Mouse (Mus musculus) small intestine, adult 2 months (tissue): Measurements from ENCODE around the gene Edem2. TPM values are rescaled to one million over a fixed set of nuclear protein-coding genes. Genes with fewer than 3 reads are reported as not detected.
"Not testable (repeated sequence)": the region's sequence is repeated elsewhere in the genome, so short reads cannot be mapped to it uniquely, and the experiment has no call there.

Source experiments
- H3K27ac ChIP-seq: fragments of 200-500 bp; 2 replicates; pipeline ENCODE4 v1.5.1; 2012; ENCODE audit warnings: low read depth, low read length, control low read depth, inconsistent platforms; ENCODE audit not compliant: insufficient read depth
- H3K27me3 ChIP-seq: fragments of 200-500 bp; 2 replicates; pipeline ENCODE4 v1.6.1; 2012; ENCODE audit warnings: mild to moderate bottlenecking, moderate library complexity, low read length, inconsistent platforms; ENCODE audit not compliant: control insufficient read depth, insufficient read depth
- H3K36me3 ChIP-seq: fragments of 200-500 bp; 2 replicates; pipeline ENCODE4 v1.6.1; 2012; ENCODE audit warnings: mild to moderate bottlenecking, low read length, control low read depth, inconsistent platforms; ENCODE audit not compliant: control insufficient read depth, insufficient read depth
- H3K4me1 ChIP-seq: fragments of 200-500 bp; 2 replicates; pipeline ENCODE4 v1.6.1; 2012; ENCODE audit warnings: low read length, inconsistent platforms, mixed read lengths; ENCODE audit not compliant: control insufficient read depth, insufficient read depth, insufficient read length
- H3K4me3 ChIP-seq: fragments of 200-500 bp; 2 replicates; pipeline ENCODE4 v1.5.1; 2012; ENCODE audit warnings: low read depth, mild to moderate bottlenecking, control low read depth, inconsistent platforms, low read length, moderate library complexity
- CTCF ChIP-seq: fragments of 200-500 bp; IDR thresholded peaks from 2 replicates; pipeline ENCODE4 v1.5.1; 2012; ENCODE audit warnings: low read depth, mild to moderate bottlenecking, control low read depth, inconsistent platforms, low read length, moderate library complexity, mixed read lengths; ENCODE audit not compliant: insufficient replicate concordance, insufficient read length; ENCODE audit errors: extremely low read depth
- POLR2A ChIP-seq: fragments of 200-500 bp; IDR thresholded peaks from 2 replicates; pipeline ENCODE4 v1.6.1; 2012; ENCODE audit warnings: low read depth, mild to moderate bottlenecking, control low read depth, inconsistent platforms, low read length, moderate library complexity
- WGBS: fragments of 180-500 bp; shearing (Covaris S2); methylation state at CpG from one replicate; pipeline ENCODE4 v1.1.7; 2018; 5-methylcytosine and 5-hydroxymethylcytosine counted together
- polyA plus RNA-seq: library from polyadenylated mRNA; depleted of rRNA; stranded (reverse); fragments of >200 nt; gene quantifications from 2 replicates; pipeline ENCODE4 v1.2.3, GENCODE M21; 2012

Gene Edem2
- polyA plus RNA-seq, 1 experiment: 96.4 TPM

DNA sequence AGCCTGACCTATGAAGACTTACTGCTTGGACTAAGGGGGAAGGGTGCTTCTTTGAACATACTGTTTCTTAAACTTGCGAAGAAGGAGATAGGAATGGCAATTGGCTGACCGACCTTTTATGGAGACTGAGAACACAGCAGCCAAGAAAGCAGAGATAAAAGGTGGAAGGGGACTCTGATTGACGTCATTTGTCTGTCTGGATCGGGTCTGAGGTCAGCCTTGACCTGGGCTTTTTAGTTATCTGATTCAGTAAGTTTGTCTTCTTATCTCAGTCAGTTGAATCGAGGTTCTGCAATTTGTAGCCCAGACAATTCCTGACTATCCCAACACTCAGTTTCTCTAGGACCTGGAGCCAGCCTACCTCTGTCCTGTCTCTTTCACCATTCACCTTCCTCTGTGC lies 5.2 kb downstream of the Edem2 start:
- H3K4me3 ChIP-seq: no peak overlapping the region
- WGBS: 74% methylated on average over 5 of the region's 5 CpGs
- no peaks in the 10 kb centered on the region for H3K27me3 ChIP-seq
- peaks cover 19% of the 10 kb centered on the region for H3K36me3 ChIP-seq
- TF ChIP-seq CTCF (no peak), POLR2A (no peak)
- no peak overlapping the region for H3K27ac ChIP-seq
- no peaks in the 10 kb centered on the region for H3K4me1 ChIP-seq

DNA sequence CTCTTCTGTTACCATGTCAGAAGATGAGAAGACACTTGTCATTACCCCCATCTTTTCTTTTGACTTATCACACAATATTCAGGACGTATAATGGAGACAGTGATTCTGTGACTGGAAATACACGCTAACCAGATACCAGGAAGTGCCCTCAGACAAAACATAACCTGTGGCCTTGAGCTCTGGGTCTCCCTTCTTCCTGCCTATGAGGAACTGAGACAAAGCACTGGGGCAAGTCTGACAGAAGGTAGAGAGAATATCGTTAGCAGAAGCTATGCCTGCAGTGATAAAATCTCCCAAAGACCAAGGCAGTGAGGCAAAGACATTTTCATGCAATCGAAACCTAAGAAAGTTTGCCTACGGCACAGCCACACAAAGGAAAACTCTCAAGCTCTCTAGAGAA lies 8.7 kb downstream of the Edem2 start:
- Histone ChIP-seq H3K4me3 (no peak overlapping the region), H3K27me3 (no peaks in the 10 kb centered on the region), H3K36me3 (peaks cover 32% of the 10 kb centered on the region), H3K4me1 (peaks cover 3% of the 10 kb centered on the region; the same call in 1 of the 2 replicates), H3K27ac (no peak overlapping the region)
- WGBS: 73% methylated on average over 5 of the region's 5 CpGs
- TF ChIP-seq POLR2A: no peak
- no peak for TF ChIP-seq CTCF

DNA sequence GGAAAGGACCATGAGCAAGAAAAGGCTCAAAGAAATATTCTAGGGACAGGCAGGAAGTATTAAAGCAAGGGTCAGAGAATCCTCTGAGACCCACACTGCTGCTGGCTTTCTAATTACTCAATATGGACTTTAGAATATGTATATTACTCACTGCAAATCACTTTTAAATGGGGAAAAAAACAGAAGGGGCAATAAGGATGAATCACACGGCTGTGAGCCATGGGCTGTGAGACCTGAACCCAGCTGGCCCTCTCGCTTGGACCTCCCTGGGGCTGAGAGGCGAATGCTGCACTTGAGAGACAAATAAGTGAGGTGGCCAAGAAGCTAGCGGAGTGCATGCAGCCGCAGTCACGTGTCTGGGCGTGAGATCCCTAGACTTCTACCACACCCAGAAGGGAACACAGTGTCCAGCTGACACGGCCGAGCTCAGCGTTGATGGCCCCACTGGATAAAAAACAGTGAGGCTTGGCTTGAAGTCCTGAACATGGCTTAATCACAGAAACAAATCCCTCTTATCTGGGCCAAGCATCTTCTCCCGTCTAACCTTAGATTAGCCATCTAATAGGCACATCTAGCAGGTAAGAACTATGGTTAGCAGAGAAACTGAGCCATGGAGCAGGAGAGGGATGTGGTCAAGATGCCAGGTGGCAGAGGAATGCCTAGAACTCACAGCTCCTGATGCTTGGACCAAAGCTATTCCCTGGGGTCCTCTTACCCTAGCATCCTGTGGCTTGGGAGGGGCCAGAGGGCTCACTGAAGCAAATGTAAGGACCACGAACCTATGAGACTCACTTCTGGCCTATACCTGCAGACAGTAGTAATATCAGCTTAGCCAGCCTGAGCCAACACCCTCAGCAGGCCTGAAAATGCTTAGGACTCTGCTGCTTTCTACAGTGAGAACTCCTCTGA lies 11.9 kb downstream of the Edem2 start:
- peaks cover 3% of the 10 kb centered on the region; the same call in 1 of the 2 replicates for H3K4me1 ChIP-seq
- peaks cover 52% of the 10 kb centered on the region for H3K36me3 ChIP-seq
- no peak overlapping the region for H3K4me3 ChIP-seq
- WGBS: 66% methylated on average over 12 of the region's 12 CpGs
- no peaks in the 10 kb centered on the region for H3K27me3 ChIP-seq
- TF ChIP-seq CTCF (no peak), POLR2A (no peak)
- H3K27ac ChIP-seq: no peak overlapping the region

DNA sequence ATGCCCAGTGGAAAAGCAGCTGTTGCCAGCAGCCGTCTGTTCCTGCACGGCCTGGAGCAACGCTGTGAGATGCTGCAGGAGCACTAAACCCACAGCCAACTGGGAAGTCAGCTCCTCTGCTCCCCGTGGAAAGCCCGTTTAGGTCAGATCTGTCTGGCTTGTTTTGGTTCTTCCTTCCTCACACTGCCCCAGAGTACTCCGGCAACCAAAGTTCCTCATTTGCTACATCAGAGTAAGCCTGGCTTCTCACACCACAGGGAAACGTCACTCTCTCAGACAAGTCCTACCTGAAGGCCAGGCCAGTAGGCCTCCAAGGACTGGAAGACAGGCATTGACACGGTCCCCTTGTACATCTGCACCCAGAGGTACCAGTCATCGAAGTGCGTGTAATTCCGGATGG lies 18.7 kb downstream of the Edem2 start:
- peaks cover 71% of the 10 kb centered on the region for H3K36me3 ChIP-seq
- no peaks in the 10 kb centered on the region for H3K4me1 ChIP-seq
- no peak for TF ChIP-seq CTCF
- TF ChIP-seq POLR2A: no peak
- WGBS: 88% methylated on average over 11 of the region's 11 CpGs
- H3K27me3 ChIP-seq: no peaks in the 10 kb centered on the region
- H3K27ac ChIP-seq: no peak overlapping the region
- no peak overlapping the region for H3K4me3 ChIP-seq

DNA sequence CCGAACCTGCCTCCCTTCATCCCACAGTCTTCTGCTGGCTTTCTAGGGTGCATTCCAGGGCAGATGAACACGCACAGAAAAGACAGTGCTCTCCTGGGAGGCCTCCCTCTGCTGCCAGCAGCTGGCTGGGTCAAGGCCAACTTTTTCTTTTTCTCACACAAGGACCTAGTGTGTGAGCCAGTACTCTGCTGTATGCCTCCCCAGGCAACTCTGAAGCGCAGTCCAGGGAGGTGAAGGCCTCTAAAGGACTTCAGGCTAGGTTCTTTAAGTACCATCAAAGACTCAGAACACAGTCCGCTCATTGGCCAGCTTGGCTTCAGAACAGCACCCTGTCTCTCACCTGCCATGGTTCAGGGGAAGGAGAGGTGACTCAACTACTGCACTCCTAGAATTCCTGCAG lies 22.0 kb downstream of the Edem2 start:
- H3K36me3 ChIP-seq: peaks cover 62% of the 10 kb centered on the region
- 85% methylated on average over 4 of the region's 4 CpGs for WGBS
- no peak overlapping the region for H3K27ac ChIP-seq
- H3K27me3 ChIP-seq: no peaks in the 10 kb centered on the region
- no peak overlapping the region for H3K4me3 ChIP-seq
- TF ChIP-seq CTCF (no peak), POLR2A (no peak)
- no peaks in the 10 kb centered on the region for H3K4me1 ChIP-seq

DNA sequence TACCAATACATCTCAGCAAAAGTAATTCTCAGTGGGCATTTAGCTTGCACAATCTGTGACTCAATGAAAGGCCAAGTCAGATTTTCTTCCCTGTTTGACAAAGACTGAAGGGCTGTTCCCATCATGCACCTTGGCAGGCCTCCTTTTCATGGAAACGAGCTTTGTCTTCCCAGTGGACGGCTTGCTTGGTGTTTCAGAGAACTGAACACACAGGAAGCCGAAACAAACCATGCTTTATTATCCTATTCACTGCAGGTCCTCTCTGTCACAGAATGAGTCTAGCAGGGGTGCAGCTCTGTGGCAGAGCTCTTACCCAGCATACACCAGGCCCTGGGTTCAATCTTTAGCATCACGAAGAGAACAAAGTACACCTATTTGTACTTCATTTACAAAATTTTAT lies 25.6 kb downstream of the Edem2 start:
- H3K27ac ChIP-seq: no peak overlapping the region
- H3K36me3 ChIP-seq: peaks cover 44% of the 10 kb centered on the region
- 75% methylated on average over 4 of the region's 4 CpGs for WGBS
- TF ChIP-seq CTCF (no peak), POLR2A (no peak)
- H3K27me3 ChIP-seq: no peaks in the 10 kb centered on the region
- H3K4me3 ChIP-seq: no peak overlapping the region
- no peaks in the 10 kb centered on the region for H3K4me1 ChIP-seq

DNA sequence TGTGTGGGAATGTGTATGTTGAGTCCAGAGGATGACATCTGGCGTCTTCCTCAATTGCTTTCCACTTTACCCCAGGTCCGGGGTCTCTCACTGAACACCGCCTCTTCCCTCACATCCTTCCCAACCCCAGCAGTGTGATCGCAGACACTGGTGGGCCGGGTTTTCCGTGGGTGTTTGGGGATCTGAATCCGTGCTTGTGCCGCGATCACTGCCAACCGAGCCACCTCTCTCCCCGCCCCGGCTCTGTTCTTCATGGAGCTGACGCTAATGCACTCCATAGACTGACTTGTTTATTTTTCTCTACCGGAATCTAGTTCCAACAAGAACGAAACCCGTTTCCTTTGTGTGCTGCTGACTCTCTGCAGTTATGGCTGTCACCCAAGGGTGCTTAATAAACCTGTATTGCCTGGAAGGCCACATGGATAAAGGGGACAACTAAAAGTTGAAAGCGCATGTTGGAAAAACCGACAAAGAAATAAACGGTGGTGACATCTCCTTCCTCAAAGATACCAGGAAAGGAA lies 27.8 kb downstream of the Edem2 start:
- H3K36me3 ChIP-seq: peaks cover 32% of the 10 kb centered on the region
- no peak overlapping the region for H3K27ac ChIP-seq
- WGBS: 77% methylated on average over 19 of the region's 19 CpGs
- no peaks in the 10 kb centered on the region for H3K4me1 ChIP-seq
- H3K4me3 ChIP-seq: no peak overlapping the region
- no peaks in the 10 kb centered on the region for H3K27me3 ChIP-seq
- TF ChIP-seq POLR2A: no peak

DNA sequence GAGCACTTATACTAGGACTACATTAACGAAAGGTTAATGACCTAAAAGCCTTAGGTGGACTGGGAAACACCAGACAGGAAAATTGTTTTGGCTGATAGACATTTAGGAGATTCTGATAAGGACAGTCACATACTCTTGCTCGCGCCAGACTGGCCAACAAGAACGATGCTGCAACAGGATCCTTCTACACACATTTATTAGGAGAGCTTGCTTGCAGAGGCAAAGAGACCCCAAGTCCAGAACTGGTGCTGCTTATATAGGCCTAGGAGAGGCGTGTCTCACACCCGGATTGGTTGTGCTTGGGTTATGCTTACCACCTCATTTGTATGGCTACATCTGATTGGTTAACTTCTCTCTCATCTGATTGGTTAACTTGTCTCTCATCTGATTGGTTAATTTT lies 30.8 kb downstream of the Edem2 start:
- H3K27me3 ChIP-seq, H3K27ac ChIP-seq, H3K4me1 ChIP-seq, H3K4me3 ChIP-seq: not testable (repeated sequence)
- WGBS: 92% methylated on average over 6 of the region's 6 CpGs
- H3K36me3 ChIP-seq: peaks cover 15% of the 10 kb centered on the region
